Mouse (Mus musculus) C2C12 (cell line): ENCODE measurements around the gene Fam171a2.

Experiments used
- CTCF ChIP-seq: IDR thresholded peaks from one replicate; pipeline ENCODE4 v1.5.1; 2011; ENCODE audit not compliant: control insufficient read depth, insufficient read depth, insufficient read length
- FOSL1 ChIP-seq: IDR thresholded peaks from one replicate; pipeline ENCODE4 v1.8.0; 2011; ENCODE audit warnings: mild to moderate bottlenecking, low read length; ENCODE audit not compliant: poor library complexity, insufficient read depth, severe bottlenecking
- MAX ChIP-seq: IDR thresholded peaks from one replicate; pipeline ENCODE4 v1.6.1; 2011; ENCODE audit warnings: mild to moderate bottlenecking, control low read depth
- MYOD1 ChIP-seq: IDR thresholded peaks from one replicate; pipeline ENCODE4 v1.6.1; 2011; ENCODE audit warnings: low read depth; ENCODE audit not compliant: control insufficient read depth, insufficient read length
- MYOG ChIP-seq: IDR thresholded peaks from one replicate; pipeline ENCODE4 v1.6.1; 2011; ENCODE audit not compliant: control insufficient read depth, insufficient read length; ENCODE audit errors: extremely low read depth
- USF1 ChIP-seq: IDR thresholded peaks from one replicate; pipeline ENCODE4 v1.6.1; 2011; ENCODE audit warnings: low read depth, mild to moderate bottlenecking, control low read depth, moderate library complexity

- TF ChIP-seq CTCF = no peak
- no peak for TF ChIP-seq FOSL1
- no peak for TF ChIP-seq USF1
- no peak for TF ChIP-seq MYOG
- no peak for TF ChIP-seq MAX
- TF ChIP-seq MYOD1 = no peak
These were observed 33.4 kb upstream of the Fam171a2 start for GRCm38 (mm10) chr11:102480897-102481296.
